Mouse (Mus musculus) E14TG2a.4 (cell line): ENCODE data around the gene Arid2.

Source experiments
- CTCF ChIP-seq: conservative IDR thresholded peaks from 2 replicates; pipeline ENCODE4 v1.5.1; 2014; ENCODE audit warnings: low read length
- NANOG ChIP-seq: IDR thresholded peaks from 2 replicates; pipeline ENCODE4 v1.6.1; 2014; ENCODE audit warnings: borderline replicate concordance, low read length, mixed read lengths

- no peak for TF ChIP-seq CTCF
- no peak for TF ChIP-seq NANOG
Observed at GRCm38 (mm10) chr15:96293444-96293843, 6.1 kb downstream of the Arid2 start.
